Mouse (Mus musculus) liver, adult (tissue): ENCODE results near the gene Robo1.
A peak's percentile ranks its signal among the peaks of the same experiment; 100 is the strongest.

Experiments
- GATA4 ChIP-seq: IDR thresholded peaks from 2 replicates; pipeline ENCODE4 v1.6.1; 2014; ENCODE audit warnings: mild to moderate bottlenecking, low read length; ENCODE audit not compliant: insufficient replicate concordance

Robo1 gene

GRCm38 (mm10) chr16:72717118-72717802 lies 409.2 kb downstream of the Robo1 start:
- no peak for TF ChIP-seq GATA4

GRCm38 (mm10) chr16:72719063-72719462 lies 411.0 kb downstream of the Robo1 start:
- no peak for TF ChIP-seq GATA4

- peak; percentile 87; the same call in 1 of the 2 replicates for TF ChIP-seq GATA4
Observed at GRCm38 (mm10) chr16:72720979-72721378, 412.9 kb downstream of the Robo1 start.

GRCm38 (mm10) chr16:72721713-72722481 lies 413.8 kb downstream of the Robo1 start:
- no peak for TF ChIP-seq GATA4

GRCm38 (mm10) chr16:72734234-72734633 lies 426.1 kb downstream of the Robo1 start:
- TF ChIP-seq GATA4, result no peak

GRCm38 (mm10) chr16:72735175-72735574 lies 427.1 kb downstream of the Robo1 start:
- TF ChIP-seq GATA4, result no peak

GRCm38 (mm10) chr16:72735588-72735987 lies 427.5 kb downstream of the Robo1 start:
- no peak for TF ChIP-seq GATA4

GRCm38 (mm10) chr16:72737154-72737553 lies 429.0 kb downstream of the Robo1 start:
- TF ChIP-seq GATA4, result no peak

- no peak for TF ChIP-seq GATA4
Observed at GRCm38 (mm10) chr16:72740218-72740617, 432.1 kb downstream of the Robo1 start.

GRCm38 (mm10) chr16:72747696-72748095 lies 439.6 kb downstream of the Robo1 start:
- TF ChIP-seq GATA4, result no peak

GRCm38 (mm10) chr16:72765128-72765913 lies 457.2 kb downstream of the Robo1 start:
- no peak for TF ChIP-seq GATA4

GRCm38 (mm10) chr16:72769214-72769834 lies 461.2 kb downstream of the Robo1 start:
- no peak for TF ChIP-seq GATA4

GRCm38 (mm10) chr16:72772348-72772747 lies 464.2 kb downstream of the Robo1 start:
- TF ChIP-seq GATA4, result no peak

GRCm38 (mm10) chr16:72773034-72773433 lies 464.9 kb downstream of the Robo1 start:
- no peak for TF ChIP-seq GATA4

- TF ChIP-seq GATA4, result no peak
Observed at GRCm38 (mm10) chr16:72778520-72778919, 470.4 kb downstream of the Robo1 start.
